Mouse (Mus musculus): Measurements from ENCODE around the gene Peak1. TPM values are rescaled to one million over a fixed set of nuclear protein-coding genes. Genes with fewer than 3 reads are reported as not detected.

The Peak1 gene
- total RNA-seq, 2 experiments from 2014 or later, result 11.6 to 16.0 TPM

- ATAC-seq (replicated peaks; ENCODE audit: poor library complexity, severe bottlenecking), result peak; percentile 36
These were observed 386 bp downstream of the Peak1 start for GRCm38 (mm10) chr9:56417415-56417947.

- no peak for ATAC-seq (replicated peaks; ENCODE audit: poor library complexity, severe bottlenecking)
These were observed 1.8 kb downstream of the Peak1 start for GRCm38 (mm10) chr9:56415935-56416607.

- ATAC-seq (replicated peaks; ENCODE audit: poor library complexity, severe bottlenecking), result no peak
These were observed 2.5 kb downstream of the Peak1 start for GRCm38 (mm10) chr9:56415393-56415792.

DNA sequence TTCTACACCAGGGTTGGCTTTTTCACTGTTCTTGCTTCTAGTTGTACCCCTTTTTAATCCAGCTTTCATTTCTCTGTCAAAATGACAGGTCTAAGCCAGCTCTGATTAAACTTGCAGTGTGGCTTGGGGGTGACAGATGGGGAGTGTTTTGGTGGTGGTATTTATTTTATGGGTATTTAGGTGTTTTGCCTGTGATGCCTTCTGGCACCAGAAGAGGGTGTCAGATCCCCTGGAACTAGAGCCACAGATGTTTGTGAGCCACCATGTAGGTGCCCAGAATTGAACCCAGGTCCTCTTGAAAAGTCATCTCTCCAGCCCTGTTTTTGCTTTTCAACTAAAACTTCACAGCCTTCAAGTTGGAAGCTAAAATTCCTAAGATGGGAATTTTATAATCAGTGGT is 3.5 kb downstream of the Peak1 start:
- ATAC-seq (replicated peaks; ENCODE audit: poor library complexity, severe bottlenecking), result no peak

DNA sequence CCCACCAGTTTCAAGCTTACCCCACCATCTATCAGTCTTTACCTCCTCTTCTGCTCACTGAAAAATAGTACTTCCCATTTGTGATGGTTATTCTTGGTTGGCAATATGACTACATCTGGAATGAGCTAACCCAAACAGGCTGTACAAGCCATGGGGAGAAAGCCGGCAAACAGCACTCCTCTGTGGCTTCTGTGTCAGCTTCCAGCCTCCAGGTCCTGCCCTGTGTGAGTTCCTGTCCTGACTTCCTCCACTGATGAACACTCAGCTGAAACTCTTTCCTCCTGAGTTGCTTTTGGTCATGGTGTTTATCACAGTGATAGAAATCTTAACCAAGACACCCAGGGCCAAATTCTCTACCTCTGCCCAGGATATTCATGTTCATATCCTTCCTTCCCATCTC is 5.2 kb downstream of the Peak1 start:
- no peak for ATAC-seq (replicated peaks; ENCODE audit: poor library complexity, severe bottlenecking)

- no peak for ATAC-seq (replicated peaks; ENCODE audit: poor library complexity, severe bottlenecking)
These were observed 7.9 kb downstream of the Peak1 start for GRCm38 (mm10) chr9:56409928-56410327.

DNA sequence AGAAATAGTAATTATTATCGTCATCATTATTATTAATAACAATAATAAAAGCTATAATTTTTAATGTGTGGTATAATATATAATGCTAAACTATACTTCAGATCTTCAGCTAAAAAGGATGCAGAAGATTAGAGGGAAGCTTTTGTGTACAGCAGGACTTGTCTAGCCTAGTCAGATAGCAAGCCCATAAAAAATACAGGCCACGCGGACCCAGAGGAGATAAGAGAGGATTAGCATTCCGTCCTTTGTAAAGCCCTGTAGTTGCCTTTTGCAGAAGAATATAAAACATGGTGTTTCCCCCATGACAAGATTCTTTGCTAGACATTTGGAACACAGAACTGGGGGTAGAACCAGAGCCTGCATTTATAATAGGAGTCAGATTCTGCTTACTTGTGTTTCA is 13.2 kb downstream of the Peak1 start:
- ATAC-seq (replicated peaks; ENCODE audit: poor library complexity, severe bottlenecking), result no peak

DNA sequence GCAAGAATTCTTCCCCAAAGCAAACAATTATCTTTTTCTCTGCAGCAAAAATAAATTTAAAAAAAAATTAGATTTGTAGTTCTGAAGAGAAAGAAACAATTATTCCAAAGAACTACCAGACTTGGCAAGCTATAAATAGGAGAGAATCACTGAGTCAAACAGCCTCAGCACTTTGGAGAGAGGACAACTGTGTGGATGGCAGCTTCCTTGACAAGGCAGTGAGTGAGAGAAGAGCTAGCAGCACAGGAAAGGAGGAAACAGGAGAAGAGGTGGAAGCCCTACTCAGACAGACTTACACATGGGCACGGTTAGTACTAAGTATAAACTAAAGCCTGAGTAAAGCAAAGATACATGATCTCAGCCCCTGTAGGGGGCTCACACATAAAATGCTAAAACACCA is 21.6 kb downstream of the Peak1 start:
- ATAC-seq (replicated peaks; ENCODE audit: poor library complexity, severe bottlenecking), result no peak

DNA sequence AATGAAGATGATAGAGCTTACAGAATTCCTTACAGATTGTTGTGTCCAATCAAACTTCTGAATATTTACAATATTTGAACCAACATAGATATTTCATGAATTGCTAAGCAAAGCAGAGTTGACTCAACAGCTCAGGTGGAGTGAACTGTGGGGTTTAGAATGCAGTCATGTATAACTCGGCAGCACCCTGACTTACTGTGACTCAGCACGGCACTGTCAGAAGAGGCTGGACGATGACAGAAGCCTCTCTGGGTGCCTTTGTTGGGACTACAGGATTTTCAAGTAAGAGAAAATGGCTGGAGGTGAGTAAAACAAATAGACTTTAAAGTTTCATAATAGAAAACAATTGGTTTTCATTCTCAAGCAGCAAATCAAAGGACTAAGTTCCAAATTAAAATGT is 25.0 kb downstream of the Peak1 start:
- ATAC-seq (replicated peaks; ENCODE audit: poor library complexity, severe bottlenecking), result no peak

GRCm38 (mm10) chr9:56382786-56383185 is 35.1 kb downstream of the Peak1 start:
- no peak for ATAC-seq (replicated peaks; ENCODE audit: poor library complexity, severe bottlenecking)

DNA sequence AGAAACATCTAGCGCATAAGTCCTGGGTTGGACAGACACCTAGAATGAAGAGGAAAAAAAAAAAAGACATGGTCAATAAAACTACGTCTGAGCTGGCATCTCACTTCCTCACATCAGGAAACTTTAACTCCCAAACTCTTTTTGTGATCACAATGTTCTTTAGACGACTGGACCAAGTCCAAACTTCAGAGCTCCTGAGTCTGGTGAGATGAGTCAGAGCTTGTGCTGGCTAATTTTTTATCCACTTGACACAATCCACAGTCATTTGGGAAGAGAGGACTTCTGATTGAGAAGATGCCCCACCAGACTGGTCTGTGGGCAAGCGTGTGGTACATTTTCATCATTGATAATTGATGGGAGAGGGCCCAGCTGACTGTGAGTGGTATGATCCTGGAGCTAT is 43.5 kb downstream of the Peak1 start:
- no peak for ATAC-seq (replicated peaks; ENCODE audit: poor library complexity, severe bottlenecking)

- ATAC-seq (replicated peaks; ENCODE audit: poor library complexity, severe bottlenecking), result no peak
These were observed 47.2 kb downstream of the Peak1 start for GRCm38 (mm10) chr9:56370710-56371109.

DNA sequence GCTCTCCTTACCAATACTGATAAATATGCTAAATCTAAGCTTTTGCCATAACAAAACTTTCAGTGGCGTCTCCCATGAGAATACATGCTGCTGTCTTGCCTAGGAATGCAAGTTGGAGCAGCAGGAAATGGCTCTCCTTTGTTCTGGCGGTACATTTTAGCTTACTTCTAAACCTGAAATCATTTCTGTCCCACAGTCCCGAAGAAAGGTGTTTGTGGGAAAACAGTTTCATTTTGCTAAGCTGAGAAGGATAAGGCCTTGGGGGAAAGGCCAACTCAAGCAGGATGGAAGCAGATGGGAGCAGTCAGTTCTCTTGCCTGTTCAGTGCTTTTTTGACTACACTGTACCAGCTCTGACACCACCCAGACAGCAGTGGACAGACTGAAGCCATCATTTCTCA is 49.1 kb downstream of the Peak1 start:
- no peak for ATAC-seq (replicated peaks; ENCODE audit: poor library complexity, severe bottlenecking)

GRCm38 (mm10) chr9:56363306-56363705 is 54.6 kb downstream of the Peak1 start:
- ATAC-seq (replicated peaks; ENCODE audit: poor library complexity, severe bottlenecking), result no peak

DNA sequence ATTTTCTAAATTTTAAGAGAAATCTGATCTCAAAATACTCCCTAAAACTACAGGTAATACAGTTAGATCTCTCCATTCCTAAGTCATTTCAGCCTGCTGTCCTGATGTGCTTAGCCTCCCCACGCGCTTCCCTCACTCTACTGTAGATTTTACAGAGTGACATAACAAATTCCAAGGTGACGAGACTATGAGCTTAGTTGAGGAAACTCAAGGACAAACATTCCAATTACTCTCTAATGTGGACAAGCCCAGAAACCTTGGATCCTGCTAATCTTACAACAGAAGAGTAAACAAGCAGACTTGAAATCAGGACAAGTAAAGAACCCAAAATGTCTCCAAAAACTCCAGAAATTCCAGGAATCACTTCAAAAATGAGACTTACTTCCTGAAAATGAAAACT is 58.6 kb downstream of the Peak1 start:
- ATAC-seq (replicated peaks; ENCODE audit: poor library complexity, severe bottlenecking), result no peak

DNA sequence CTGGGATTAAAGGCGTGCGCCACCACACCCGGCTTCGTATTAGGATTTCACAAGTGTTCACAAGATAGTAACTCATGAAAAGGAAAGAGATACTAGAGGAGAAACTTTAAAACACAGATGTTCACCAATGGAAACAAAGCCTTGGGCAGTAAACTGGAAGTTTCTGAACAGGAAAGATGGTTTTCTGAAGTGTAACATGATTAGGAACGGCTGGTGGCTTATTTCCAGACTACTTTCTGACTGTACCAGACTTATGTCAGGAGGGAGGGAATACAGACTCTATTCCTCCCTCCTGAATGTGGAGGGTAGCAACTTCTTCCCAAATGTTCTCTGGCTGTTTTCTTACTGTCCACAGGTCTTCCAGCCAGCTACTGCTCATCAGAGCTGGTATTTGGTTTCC is 62.7 kb downstream of the Peak1 start:
- ATAC-seq (replicated peaks; ENCODE audit: poor library complexity, severe bottlenecking), result no peak

DNA sequence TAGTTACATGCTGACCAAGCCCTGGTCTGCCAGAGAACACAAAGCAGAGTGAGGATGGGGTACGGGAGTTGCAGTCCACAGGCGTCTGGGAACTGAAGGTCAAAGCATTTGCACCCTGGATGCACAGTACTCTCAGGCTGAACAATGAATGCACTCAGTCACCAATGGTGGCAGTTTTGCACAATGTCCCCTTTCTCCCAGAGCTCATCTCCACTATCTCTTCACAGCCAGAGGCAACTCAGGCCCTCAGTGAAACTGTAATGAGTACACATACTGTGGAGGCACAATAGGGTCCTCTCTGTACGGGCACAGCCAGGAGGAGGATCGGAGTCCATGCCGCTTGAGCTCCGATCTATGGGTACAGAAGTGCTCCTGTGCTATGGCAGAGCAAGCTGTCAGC is 71.5 kb downstream of the Peak1 start:
- no peak for ATAC-seq (replicated peaks; ENCODE audit: poor library complexity, severe bottlenecking)

DNA sequence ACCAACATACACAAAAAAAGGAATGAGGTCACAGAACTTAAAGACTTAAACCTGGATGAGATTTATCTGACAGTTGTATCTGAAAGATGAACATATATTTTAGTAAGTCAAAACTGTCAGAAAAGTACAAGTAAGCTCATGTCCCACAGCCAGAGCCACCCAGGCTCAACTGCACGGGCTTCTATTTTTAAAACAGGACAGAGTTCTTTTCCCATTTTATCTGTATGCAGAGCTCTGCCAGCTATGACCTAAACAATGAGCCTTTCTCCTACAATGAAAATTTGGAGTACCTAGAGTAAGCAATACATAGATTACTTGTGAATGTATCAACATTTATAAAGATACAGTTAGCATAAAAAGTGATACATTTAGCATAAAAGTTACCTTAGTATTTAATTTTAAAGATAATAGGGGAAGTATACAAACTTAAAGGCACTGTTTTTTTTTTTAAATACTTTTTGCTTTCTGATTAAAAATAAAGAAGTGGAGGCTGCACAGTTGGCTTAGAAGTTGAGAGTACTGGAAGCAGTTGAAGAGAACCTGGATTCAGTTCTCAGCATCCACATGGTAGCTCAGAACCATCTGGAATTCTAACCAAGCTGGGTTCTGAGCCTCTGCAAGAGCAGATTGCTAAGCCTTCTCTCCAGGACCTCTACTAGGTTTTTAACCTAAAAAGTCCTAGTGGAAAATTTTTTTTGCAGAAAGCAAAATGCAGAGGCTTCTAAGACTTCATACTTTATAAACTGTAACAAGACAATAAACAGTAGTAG is 78.3 kb downstream of the Peak1 start:
- ATAC-seq (replicated peaks; ENCODE audit: poor library complexity, severe bottlenecking), result no peak

- ATAC-seq (replicated peaks; ENCODE audit: poor library complexity, severe bottlenecking), result no peak
These were observed 83.5 kb downstream of the Peak1 start for GRCm38 (mm10) chr9:56334363-56334762.

GRCm38 (mm10) chr9:56332774-56333173 is 85.1 kb downstream of the Peak1 start:
- no peak for ATAC-seq (replicated peaks; ENCODE audit: poor library complexity, severe bottlenecking)

DNA sequence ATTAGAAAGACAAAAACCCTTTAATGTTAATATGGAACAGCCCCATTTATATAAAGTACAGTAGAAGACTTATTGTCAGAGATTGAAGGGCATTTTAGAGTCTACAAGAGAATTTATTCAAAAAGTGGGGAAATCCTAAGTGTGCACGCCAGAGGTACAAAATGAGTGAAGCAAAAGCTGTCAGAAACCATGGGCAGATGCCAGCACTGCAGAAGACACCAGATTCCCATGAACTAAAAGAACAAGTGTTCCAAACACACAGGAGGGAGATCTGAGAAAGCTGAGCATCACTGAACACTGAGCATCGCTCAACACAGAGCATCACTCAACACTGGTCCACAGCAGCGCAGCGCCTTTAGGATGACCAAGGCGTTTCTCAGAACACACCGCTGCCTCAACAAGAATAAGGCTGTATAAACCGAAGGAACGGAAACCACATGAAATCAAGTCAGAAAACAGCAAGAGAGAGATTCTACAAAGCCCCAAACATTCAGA is 91.3 kb downstream of the Peak1 start:
- ATAC-seq (replicated peaks; ENCODE audit: poor library complexity, severe bottlenecking), result no peak

DNA sequence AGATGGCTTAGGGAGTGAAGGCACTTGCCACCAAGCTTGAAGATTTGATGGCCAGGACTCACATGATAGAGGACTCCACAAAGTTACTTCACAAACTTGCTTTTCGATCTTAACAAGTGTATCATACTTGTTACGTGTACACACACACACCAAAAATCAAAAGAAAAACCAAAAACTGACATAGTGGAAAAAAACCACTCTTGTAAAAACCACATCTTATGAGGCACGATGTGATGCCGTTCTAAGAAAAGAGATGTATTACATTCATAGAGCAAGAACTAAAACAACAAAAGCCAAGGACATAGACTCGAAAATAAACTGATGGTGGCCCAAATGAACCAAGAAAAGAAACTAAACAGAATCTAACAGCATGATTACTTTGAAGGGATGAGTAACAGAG is 92.1 kb downstream of the Peak1 start:
- ATAC-seq (replicated peaks; ENCODE audit: poor library complexity, severe bottlenecking), result no peak
